Mouse (Mus musculus) E14TG2a.4 (cell line): ENCODE data around the gene Ces2c.
"Not testable (repeated sequence)": the region's sequence is repeated elsewhere in the genome, so short reads cannot be mapped to it uniquely, and the experiment has no call there.

Experiments
- H3K27me3 ChIP-seq: 2 replicates; pipeline ENCODE4 v1.6.1; 2014; ENCODE audit warnings: low read length, control low read depth; ENCODE audit not compliant: insufficient read depth
- H3K36me3 ChIP-seq: 2 replicates; pipeline ENCODE4 v1.6.1; 2014; ENCODE audit warnings: low read length, control low read depth; ENCODE audit not compliant: insufficient read depth
- H3K4me1 ChIP-seq: replicated peaks from 2 replicates; pipeline ENCODE4 v1.6.1; 2014; ENCODE audit warnings: low read depth, low read length, control low read depth
- H3K4me3 ChIP-seq: replicated peaks from 2 replicates; pipeline ENCODE4 v1.5.1; 2014; ENCODE audit warnings: mild to moderate bottlenecking, low read length
- H3K9me3 ChIP-seq: 2 replicates; pipeline ENCODE4 v1.6.1; 2014; ENCODE audit warnings: low read length, control low read depth
- CTCF ChIP-seq: conservative IDR thresholded peaks from 2 replicates; pipeline ENCODE4 v1.5.1; 2014; ENCODE audit warnings: low read length
- NANOG ChIP-seq: IDR thresholded peaks from 2 replicates; pipeline ENCODE4 v1.6.1; 2014; ENCODE audit warnings: borderline replicate concordance, low read length, mixed read lengths
- POU5F1 ChIP-seq: IDR thresholded peaks from 2 replicates; pipeline ENCODE4 v1.6.1; 2014; ENCODE audit warnings: low read length, borderline replicate concordance

The Ces2c gene

GRCm38 (mm10) chr8:104841360-104842078 lies 5.3 kb upstream of the Ces2c start:
- H3K9me3 ChIP-seq, result no peaks in the 10 kb centered on the region
- TF ChIP-seq POU5F1, result no peak
- TF ChIP-seq CTCF, result no peak
- TF ChIP-seq NANOG, result no peak
- no peaks in the 10 kb centered on the region for H3K4me1 ChIP-seq
- no peaks in the 10 kb centered on the region for H3K36me3 ChIP-seq
- no peak overlapping the region for H3K4me3 ChIP-seq
- no peaks in the 10 kb centered on the region for H3K27me3 ChIP-seq

- Histone ChIP-seq H3K4me3 (no peak overlapping the region), H3K27me3 (no peaks in the 10 kb centered on the region)
- TF ChIP-seq CTCF (no peak), NANOG (no peak)
Observed at GRCm38 (mm10) chr8:104847741-104848462, 1.0 kb downstream of the Ces2c start.

GRCm38 (mm10) chr8:104866844-104867531 lies 20.1 kb downstream of the Ces2c start:
- not testable (repeated sequence) for H3K27me3 ChIP-seq, H3K4me3 ChIP-seq, H3K36me3 ChIP-seq, H3K4me1 ChIP-seq, H3K9me3 ChIP-seq

More at GRCm38 (mm10) chr8:104847741-104848462, 1.0 kb downstream of the Ces2c start:
- Histone ChIP-seq H3K36me3 (no peaks in the 10 kb centered on the region), H3K9me3 (no peaks in the 10 kb centered on the region), H3K4me1 (no peaks in the 10 kb centered on the region)

GRCm38 (mm10) chr8:104868876-104869275 lies 22.0 kb downstream of the Ces2c start:
- not testable (repeated sequence) for H3K36me3 ChIP-seq, H3K9me3 ChIP-seq, H3K4me3 ChIP-seq, H3K27me3 ChIP-seq, H3K4me1 ChIP-seq

GRCm38 (mm10) chr8:104886223-104886926 lies 39.5 kb downstream of the Ces2c start:
- H3K9me3 ChIP-seq, result peaks cover 12% of the 10 kb centered on the region; the same call in 1 of the 2 replicates
- not testable (repeated sequence) for H3K4me3 ChIP-seq, H3K36me3 ChIP-seq, H3K27me3 ChIP-seq, H3K4me1 ChIP-seq

GRCm38 (mm10) chr8:104901746-104902145 lies 54.9 kb downstream of the Ces2c start:
- Histone ChIP-seq H3K4me1 (no peaks in the 10 kb centered on the region), H3K27me3 (no peaks in the 10 kb centered on the region), H3K9me3 (no peaks in the 10 kb centered on the region), H3K4me3 (no peak overlapping the region), H3K36me3 (no peaks in the 10 kb centered on the region)
- TF ChIP-seq CTCF (no peak), NANOG (no peak), POU5F1 (no peak)
